Mouse (Mus musculus) bone marrow, adult 2 months (tissue): ENCODE results near the gene Chst11.

Experiments
- CTCF ChIP-seq: fragments of 200-500 bp; IDR thresholded peaks from 2 replicates; pipeline ENCODE4 v1.5.1; 2011; ENCODE audit warnings: low read length, control low read depth; ENCODE audit not compliant: control insufficient read depth, insufficient read depth
- POLR2A ChIP-seq: fragments of 200-500 bp; IDR thresholded peaks from 2 replicates; pipeline ENCODE4 v1.6.1; 2011; ENCODE audit warnings: low read depth, mild to moderate bottlenecking, control low read depth, low read length, borderline replicate concordance; ENCODE audit not compliant: control insufficient read depth

GRCm38 (mm10) chr10:83090185-83090584 is 104.9 kb downstream of the Chst11 start:
- TF ChIP-seq CTCF (no peak), POLR2A (no peak)
